Mouse (Mus musculus) brown adipose tissue, adult 24 weeks (tissue): Measurements from ENCODE around the gene Nfe2l1. TPM values are rescaled to one million over a fixed set of nuclear protein-coding genes. Genes with fewer than 3 reads are reported as not detected.
A peak's percentile ranks its signal among the peaks of the same experiment; 100 is the strongest.
"Not testable (repeated sequence)": the region's sequence is repeated elsewhere in the genome, so short reads cannot be mapped to it uniquely, and the experiment has no call there.

Experiments used
- H3K27ac ChIP-seq: fragments of 200-500 bp; replicated peaks from 2 replicates; pipeline ENCODE4 v1.5.1; 2012; ENCODE audit warnings: low read depth, mild to moderate bottlenecking, low read length
- H3K4me1 ChIP-seq: fragments of 200-500 bp; 2 replicates; pipeline ENCODE4 v1.6.1; 2012; ENCODE audit warnings: low read length, mixed read lengths; ENCODE audit not compliant: control insufficient read depth, insufficient read depth, insufficient read length
- H3K4me3 ChIP-seq: fragments of 200-500 bp; 2 replicates; pipeline ENCODE4 v1.5.1; 2012; ENCODE audit warnings: low read depth, mild to moderate bottlenecking, low read length, moderate library complexity; ENCODE audit not compliant: insufficient read depth
- polyA plus RNA-seq: library from polyadenylated mRNA; stranded (reverse); fragments of >200 nt; gene quantifications from 2 replicates; pipeline ENCODE4 v1.2.4, GENCODE M21; 2012; ENCODE audit not compliant: missing spikeins, insufficient read depth, insufficient read length

Gene Nfe2l1
- polyA plus RNA-seq, 1 experiment: 448 TPM

DNA sequence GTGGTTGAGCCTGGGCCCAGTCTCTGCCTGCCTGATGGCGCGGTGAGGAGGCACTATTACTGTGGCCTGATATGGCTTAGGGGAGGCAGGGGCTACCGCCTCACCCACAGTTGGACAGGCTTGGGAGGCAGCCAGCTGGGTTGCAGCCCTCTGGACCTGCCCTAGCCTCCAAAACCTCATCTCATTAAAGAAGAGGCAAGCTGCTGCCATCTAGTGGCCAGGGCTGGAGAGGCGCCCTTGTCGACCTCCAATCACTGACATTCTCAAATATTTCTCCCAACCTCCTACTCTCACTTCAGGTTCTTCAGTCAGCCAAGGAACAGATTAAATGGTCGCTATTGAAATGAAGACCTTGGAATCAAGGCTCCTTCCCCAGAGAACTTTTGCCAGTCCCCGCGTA lies 30.8 kb upstream of the Nfe2l1 start:
- peak overlapping the region; percentile 90 for H3K27ac ChIP-seq
- no peak overlapping the region for H3K4me3 ChIP-seq
- H3K4me1 ChIP-seq: peaks cover 7% of the 10 kb centered on the region

DNA sequence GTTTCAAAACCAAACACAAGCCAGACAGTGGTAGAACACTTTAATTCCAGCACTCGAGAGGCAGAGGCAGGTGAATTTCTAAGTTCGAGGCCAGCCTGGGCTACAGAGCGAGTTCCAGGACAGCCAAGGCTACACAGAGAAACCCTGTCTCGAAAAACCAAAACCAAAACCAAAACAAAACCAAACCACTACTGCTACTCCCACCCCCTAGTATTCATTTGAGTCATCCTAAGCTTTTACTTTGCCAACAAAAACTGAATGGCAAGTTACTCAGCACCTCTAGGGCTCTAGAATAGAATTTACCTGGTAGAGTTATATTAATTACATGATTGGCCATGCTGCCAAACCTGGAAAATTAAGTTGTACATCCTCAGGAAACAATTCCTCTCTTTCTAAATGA lies 29.9 kb upstream of the Nfe2l1 start:
- peaks cover 7% of the 10 kb centered on the region for H3K4me1 ChIP-seq
- H3K4me3 ChIP-seq: no peak overlapping the region
- 0 out of 2 replicates have a peak overlapping the region, but pooled peaks have one; percentile 20 for H3K27ac ChIP-seq

- no peak overlapping the region for H3K27ac ChIP-seq
- H3K4me3 ChIP-seq: no peak overlapping the region
- H3K4me1 ChIP-seq: peaks cover 7% of the 10 kb centered on the region
Observed at GRCm38 (mm10) chr11:96857446-96857845, 27.7 kb upstream of the Nfe2l1 start.

DNA sequence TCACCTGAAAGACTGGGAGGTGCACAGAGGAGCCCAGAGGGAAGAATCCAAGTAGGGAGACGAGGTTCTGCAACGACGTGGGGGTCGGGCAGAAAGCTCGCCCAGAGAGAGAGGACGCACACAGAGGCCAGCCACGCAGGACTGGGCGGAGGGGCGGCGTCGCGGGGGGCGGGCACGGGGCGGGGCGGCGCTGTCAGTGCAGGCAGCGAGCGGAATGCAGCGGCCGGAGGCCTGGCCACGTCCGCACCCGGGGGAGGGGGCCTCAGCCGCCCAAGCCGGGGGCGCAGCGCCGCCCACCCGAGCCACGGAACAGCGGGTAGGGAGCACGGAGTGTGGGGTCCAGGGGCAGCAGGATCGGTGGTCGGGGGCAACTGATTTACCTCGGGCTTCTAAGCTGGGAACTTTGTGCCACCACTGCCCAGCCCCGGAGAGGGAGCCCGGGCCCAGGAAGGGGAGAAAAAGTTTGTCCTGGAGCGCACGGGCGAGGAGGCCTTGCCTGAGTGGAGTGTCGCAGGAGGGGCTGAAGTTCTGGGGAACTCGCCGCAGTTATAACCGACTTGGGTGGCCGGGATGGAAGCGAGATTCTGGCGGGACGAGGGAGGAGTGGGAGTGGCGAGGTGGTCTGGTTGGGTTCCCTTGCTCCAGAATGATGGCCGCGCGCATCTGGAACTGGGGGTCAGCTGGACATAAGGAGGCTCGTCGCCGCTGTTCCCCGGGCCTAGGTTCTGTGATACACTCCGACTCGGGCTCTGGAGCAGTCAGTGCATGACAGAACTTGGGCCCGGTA lies 20.1 kb upstream of the Nfe2l1 start, which contains the start of gene Copz2:
Gene Copz2, plus strand, starts transcription at position 190 of the 787 bp plus-strand sequence.
- H3K4me3 ChIP-seq: peak within 1 kb of the TSS; percentile 84
- H3K4me1 ChIP-seq: no peaks in the 10 kb centered on the region; the same call in 1 of the 2 replicates
- H3K27ac ChIP-seq: 0 out of 2 replicates have a peak within 1 kb of the TSS, but pooled peaks have one; percentile 6

- not testable (repeated sequence) for H3K4me1 ChIP-seq, H3K27ac ChIP-seq
- H3K4me3 ChIP-seq: peak overlapping the region; percentile 65
Observed at GRCm38 (mm10) chr11:96849145-96849544, 19.4 kb upstream of the Nfe2l1 start.

DNA sequence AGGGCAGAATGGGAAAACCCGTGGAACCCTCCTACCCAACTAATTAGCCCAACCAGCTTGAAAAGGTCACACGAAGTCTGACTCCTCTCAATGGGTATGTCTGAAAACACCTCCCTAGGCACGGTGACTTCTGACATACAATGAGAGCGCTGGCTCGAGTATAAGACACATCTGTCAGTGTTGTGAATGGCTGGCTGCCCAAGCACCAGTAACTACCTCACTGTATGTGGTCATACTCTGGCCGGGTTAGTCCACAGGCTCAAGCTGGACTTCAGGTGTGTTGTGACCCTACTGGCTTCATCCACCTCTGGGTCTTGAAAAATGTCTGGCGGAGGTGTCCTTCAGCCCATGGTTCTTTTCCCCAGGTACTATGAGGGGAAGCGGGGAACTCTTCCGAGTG lies 18.9 kb upstream of the Nfe2l1 start:
- Histone ChIP-seq H3K27ac (no peak overlapping the region), H3K4me3 (no peak overlapping the region), H3K4me1 (no peaks in the 10 kb centered on the region; the same call in 1 of the 2 replicates)

DNA sequence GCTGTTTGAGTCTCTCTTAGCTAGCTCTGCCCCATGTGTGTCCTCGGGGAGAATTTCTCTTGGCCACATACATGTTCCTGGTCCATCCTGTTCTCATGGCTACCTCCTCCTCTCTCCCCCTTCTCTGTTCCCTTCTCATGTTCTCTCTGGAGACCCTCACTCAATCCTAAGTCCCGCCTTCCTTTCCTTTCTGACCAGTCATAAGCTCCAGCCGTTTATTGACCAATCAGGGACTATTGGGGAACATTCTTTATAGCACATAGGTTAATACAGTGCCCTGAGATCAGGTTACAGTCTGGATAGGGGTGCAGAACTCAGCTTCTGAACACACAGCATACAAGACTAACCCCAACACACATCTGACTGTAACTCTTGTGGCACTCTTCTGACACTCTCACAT lies 17.5 kb upstream of the Nfe2l1 start:
- no peak overlapping the region for H3K4me3 ChIP-seq
- H3K27ac ChIP-seq: no peak overlapping the region
- H3K4me1 ChIP-seq: no peaks in the 10 kb centered on the region; the same call in 1 of the 2 replicates

DNA sequence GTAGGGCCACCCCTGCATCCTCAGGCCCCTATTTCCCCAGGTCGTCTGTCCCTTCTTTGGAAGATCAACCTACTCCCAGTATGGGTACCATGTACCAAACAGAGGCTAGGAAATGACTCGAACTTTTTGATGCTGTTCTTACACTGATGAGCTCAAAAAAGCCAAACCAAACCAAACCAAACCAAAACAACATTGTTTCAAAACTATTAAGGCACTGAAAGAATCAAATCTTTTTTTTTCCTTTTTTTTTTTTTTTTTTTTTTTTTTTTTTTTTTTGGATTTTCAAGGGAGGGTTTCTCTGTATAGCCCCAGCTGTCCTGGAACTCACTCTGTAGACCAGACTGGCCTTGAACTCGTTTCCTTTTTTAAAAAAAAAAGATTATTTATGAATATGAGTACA lies 13.9 kb upstream of the Nfe2l1 start:
- H3K4me1 ChIP-seq: no peaks in the 10 kb centered on the region
- no peak overlapping the region for H3K27ac ChIP-seq
- no peak overlapping the region for H3K4me3 ChIP-seq

GRCm38 (mm10) chr11:96840290-96840689 lies 10.5 kb upstream of the Nfe2l1 start:
- no peak overlapping the region for H3K4me3 ChIP-seq
- no peaks in the 10 kb centered on the region for H3K4me1 ChIP-seq
- H3K27ac ChIP-seq: no peak overlapping the region

GRCm38 (mm10) chr11:96839877-96840276 lies 10.1 kb upstream of the Nfe2l1 start:
- Histone ChIP-seq H3K4me1 (no peaks in the 10 kb centered on the region), H3K27ac (no peak overlapping the region), H3K4me3 (no peak overlapping the region)

DNA sequence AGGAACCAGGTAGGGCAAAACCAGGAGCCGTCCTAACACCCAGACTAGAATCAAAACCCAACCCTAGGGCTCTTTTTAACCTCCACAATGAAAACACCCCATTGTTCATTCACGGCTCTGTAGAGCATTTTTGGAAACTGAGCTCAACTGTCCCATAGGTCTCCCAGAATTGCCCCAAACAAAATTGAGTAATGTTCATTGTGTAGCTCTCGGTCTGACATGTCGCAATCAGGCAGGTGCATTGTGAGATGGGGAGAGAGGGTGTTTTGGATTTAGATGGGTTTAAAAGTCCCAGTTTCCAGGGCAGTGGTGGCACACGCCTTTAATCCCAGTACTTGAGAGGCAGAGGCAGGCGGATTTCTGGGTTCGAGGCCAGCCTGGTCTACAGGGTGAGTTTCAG lies 9.7 kb upstream of the Nfe2l1 start:
- no peak overlapping the region for H3K27ac ChIP-seq
- H3K4me3 ChIP-seq: no peak overlapping the region
- H3K4me1 ChIP-seq: no peaks in the 10 kb centered on the region

GRCm38 (mm10) chr11:96838341-96838740 lies 8.6 kb upstream of the Nfe2l1 start:
- Histone ChIP-seq H3K4me1 (no peaks in the 10 kb centered on the region), H3K4me3 (no peak overlapping the region), H3K27ac (no peak overlapping the region)

DNA sequence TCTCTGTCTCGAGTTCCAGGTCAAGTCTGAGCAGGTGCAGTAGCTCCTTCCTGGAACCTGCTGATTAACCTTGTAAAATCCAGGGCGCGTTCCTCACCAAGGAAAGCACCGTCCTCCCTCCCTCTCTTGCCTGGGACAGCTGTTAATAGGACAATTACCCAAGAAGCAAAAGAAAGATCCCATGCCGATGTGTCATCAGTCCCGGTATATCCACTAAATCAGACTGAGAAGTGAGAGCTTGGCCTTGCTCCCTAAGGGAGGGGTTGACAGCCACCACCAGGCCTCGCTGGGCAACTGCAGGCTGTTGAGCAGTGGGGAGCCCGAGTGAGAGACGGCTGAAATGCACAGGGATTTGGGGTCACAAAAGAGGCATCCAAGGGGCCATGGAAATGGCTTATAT lies 7.5 kb upstream of the Nfe2l1 start:
- Histone ChIP-seq H3K27ac (no peak overlapping the region), H3K4me3 (no peak overlapping the region), H3K4me1 (no peaks in the 10 kb centered on the region)

GRCm38 (mm10) chr11:96834127-96834526 lies 4.4 kb upstream of the Nfe2l1 start:
- H3K27ac ChIP-seq: no peak overlapping the region
- H3K4me1 ChIP-seq: no peaks in the 10 kb centered on the region
- no peak overlapping the region for H3K4me3 ChIP-seq

DNA sequence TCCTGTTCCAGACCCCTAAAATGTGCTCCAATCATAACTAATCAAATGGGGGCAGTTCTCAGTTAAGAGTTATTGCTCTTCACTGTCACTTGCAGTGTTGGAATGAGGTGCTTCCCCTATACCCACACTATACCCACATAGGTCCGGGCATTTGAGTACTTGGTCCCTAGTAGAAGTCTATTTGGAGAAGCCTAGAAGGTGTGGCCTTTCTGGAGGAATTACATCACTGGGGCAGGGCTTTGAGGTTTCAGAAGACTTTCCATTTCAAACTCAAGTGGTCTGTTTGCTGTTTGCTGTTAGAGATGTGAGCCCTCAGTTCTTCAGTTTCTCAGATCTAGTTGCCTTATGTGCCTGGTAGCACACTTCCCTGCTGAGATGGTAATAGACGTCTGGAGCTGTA lies 3.2 kb upstream of the Nfe2l1 start:
- Histone ChIP-seq H3K4me1 (no peaks in the 10 kb centered on the region), H3K4me3 (no peak overlapping the region), H3K27ac (no peak overlapping the region)

- Histone ChIP-seq H3K27ac (no peak overlapping the region), H3K4me3 (no peak overlapping the region), H3K4me1 (0 out of 2 replicates have a peak, but pooled peaks cover under 1% of the 10 kb centered on the region)
Observed at GRCm38 (mm10) chr11:96832541-96832940, 2.8 kb upstream of the Nfe2l1 start.
